Mouse (Mus musculus) hindbrain, postnatal 0 days (tissue): ENCODE measurements around the gene Rpl21. TPM values are rescaled to one million over a fixed set of nuclear protein-coding genes. Genes with fewer than 3 reads are reported as not detected.

ENCODE experiments used
- ATAC-seq: fragments of 200-750 bp; cut with Nextera tagmentation; 2 replicates; pipeline ENCODE4 v1.8.0; 2017; ENCODE audit warnings: mild to moderate bottlenecking, moderate TSS enrichment, moderate library complexity
- DNase-seq: peaks from one replicate; pipeline ENCODE4 v3.0.0-alpha.2; 2015; ENCODE audit warnings: low spot score
- H3K27ac ChIP-seq: fragments of 300-500 bp; sonication (generic); 2 replicates; pipeline ENCODE4 v1.5.1; 2014; ENCODE audit warnings: mild to moderate bottlenecking
- H3K27me3 ChIP-seq: fragments of 300-500 bp; sonication (generic); 2 replicates; pipeline ENCODE4 v1.6.1; 2014; ENCODE audit warnings: low read length, mixed read lengths; ENCODE audit not compliant: insufficient read depth
- H3K36me3 ChIP-seq: fragments of 300-500 bp; sonication (generic); 2 replicates; pipeline ENCODE4 v1.6.1; 2014; ENCODE audit warnings: low read length, mixed read lengths; ENCODE audit not compliant: insufficient read depth
- H3K4me1 ChIP-seq: fragments of 300-500 bp; sonication (generic); 2 replicates; pipeline ENCODE4 v1.6.1; 2014; ENCODE audit warnings: antibody characterized with exemption, low read length, mixed read lengths; ENCODE audit not compliant: insufficient read depth
- H3K4me2 ChIP-seq: fragments of 300-500 bp; sonication (generic); 2 replicates; pipeline ENCODE4 v1.6.1; 2014; ENCODE audit warnings: low read depth, mild to moderate bottlenecking, low read length, moderate library complexity, mixed read lengths
- H3K4me3 ChIP-seq: fragments of 300-500 bp; sonication (generic); 2 replicates; pipeline ENCODE4 v1.5.1; 2014; ENCODE audit warnings: low read length
- H3K9ac ChIP-seq: fragments of 300-500 bp; sonication (generic); replicated peaks from 2 replicates; pipeline ENCODE4 v1.6.1; 2014; ENCODE audit warnings: mild to moderate bottlenecking, low read length, moderate library complexity, mixed read lengths
- H3K9me3 ChIP-seq: fragments of 300-500 bp; sonication (generic); 2 replicates; pipeline ENCODE4 v1.6.1; 2016; ENCODE audit warnings: low read length, mixed read lengths
- CTCF ChIP-seq: IDR thresholded peaks from 2 replicates; pipeline ENCODE4 v1.5.1; 2016; ENCODE audit warnings: antibody characterized with exemption, control low read depth, low read depth
- WGBS: fragments of 180-500 bp; shearing (Covaris S2); extraction: QIAGEN DNeasy Blood & Tissue Kit; methylation state at CpG from one replicate; pipeline ENCODE4 v1.1.7; 2014; 5-methylcytosine and 5-hydroxymethylcytosine counted together
- polyA plus RNA-seq: library from polyadenylated mRNA; unstranded; fragments of >200 nt; fragmentation: Nextera tagmentation; extraction: Ambion mirVana; gene quantifications from 2 replicates; pipeline ENCODE4 v1.2.1, GENCODE M21; 2015
- total RNA-seq: library from RNA; depleted of rRNA; stranded (reverse); fragments of >200 nt; gene quantifications from 2 replicates; pipeline ENCODE4 v1.2.3, GENCODE M21; 2014; rRNA removed

Rpl21 gene
- total and polyA plus RNA-seq, 2 experiments from 2014 or later, result 148 to 347 TPM

DNA sequence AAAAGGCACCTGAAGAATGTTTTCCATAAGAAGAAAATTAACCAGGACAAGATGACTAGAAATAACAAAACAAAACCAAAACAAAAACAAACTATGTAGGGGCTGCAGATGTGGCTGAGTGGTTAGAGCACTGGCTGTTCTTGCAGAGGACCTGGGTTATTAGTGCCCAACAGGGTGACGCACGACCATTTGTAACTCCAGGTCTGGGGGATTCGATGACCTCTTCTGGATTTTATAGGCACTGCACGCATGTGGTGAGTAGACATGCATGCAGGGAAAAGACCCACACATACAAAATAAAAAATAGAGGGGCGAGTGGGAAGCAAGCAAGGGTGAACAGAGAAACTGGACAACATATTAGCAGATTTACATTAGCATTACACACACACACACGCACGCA, 50.4 kb downstream of the Rpl21 start:
- H3K27me3 ChIP-seq, result no peaks in the 10 kb centered on the region; the same call in 1 of the 2 replicates
- H3K9ac ChIP-seq, result no peak overlapping the region
- H3K36me3 ChIP-seq, result no peaks in the 10 kb centered on the region
- no peak overlapping the region for H3K4me3 ChIP-seq
- DNase-seq (no peak), ATAC-seq (no peak)
- no peaks in the 10 kb centered on the region for H3K9me3 ChIP-seq
- no peaks in the 10 kb centered on the region for H3K4me1 ChIP-seq
- no peak overlapping the region for H3K27ac ChIP-seq
- TF ChIP-seq CTCF, result 0 out of 2 replicates have a peak, but pooled peaks have one; percentile 42
- WGBS, result 73% methylated on average over 7 of the region's 7 CpGs
- no peak overlapping the region for H3K4me2 ChIP-seq

DNA sequence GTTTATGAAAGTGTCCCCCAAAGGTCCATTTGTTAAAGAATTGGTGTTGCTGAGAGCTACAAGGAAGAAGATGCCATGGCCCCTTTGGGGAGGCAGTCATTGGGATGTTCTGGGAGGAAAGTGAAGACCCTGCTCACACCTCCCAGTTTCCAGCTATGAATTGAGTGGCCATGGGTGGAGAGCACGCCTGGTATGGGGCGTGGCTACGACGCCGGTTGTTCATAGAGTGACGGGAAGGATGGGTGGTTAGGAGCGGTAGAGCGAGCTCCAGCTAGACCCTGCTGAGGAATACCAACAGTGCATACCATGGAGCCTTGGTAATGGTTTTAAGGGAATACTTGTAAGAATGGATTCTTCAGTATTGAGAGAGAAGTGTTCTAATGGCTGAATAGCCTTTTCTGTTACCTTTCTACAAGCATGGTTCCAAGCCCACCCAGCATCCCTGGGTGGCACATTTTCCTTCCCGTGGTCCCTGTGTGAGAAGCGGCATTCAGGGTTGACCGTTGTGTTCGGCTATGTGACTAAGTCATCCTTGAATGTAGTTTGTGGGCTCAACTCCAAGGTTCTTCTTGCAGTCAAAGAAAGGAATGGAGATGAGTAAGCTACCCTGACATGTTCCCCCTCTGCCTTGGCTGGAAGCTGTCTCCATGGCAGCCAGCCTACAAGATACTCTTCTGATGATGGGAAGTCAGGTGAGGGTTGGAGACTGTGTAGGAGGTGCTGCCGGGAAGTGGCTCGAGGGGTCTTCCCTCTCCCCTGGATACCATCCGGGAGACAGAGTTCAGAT, 51.0 kb downstream of the Rpl21 start:
- DNase-seq (no peak), ATAC-seq (no peak)
- Histone ChIP-seq H3K4me2 (no peak overlapping the region), H3K4me1 (no peaks in the 10 kb centered on the region), H3K9ac (no peak overlapping the region), H3K27me3 (no peaks in the 10 kb centered on the region; the same call in 1 of the 2 replicates), H3K4me3 (no peak overlapping the region), H3K36me3 (no peaks in the 10 kb centered on the region), H3K9me3 (no peaks in the 10 kb centered on the region), H3K27ac (no peak overlapping the region)
- no peak for TF ChIP-seq CTCF
- WGBS, result 87% methylated on average over 15 of the region's 15 CpGs

Other genes starting within 250 kb of the Rpl21 start
- gene Gpr12, start 247.7 kb upstream of the Rpl21 start, total RNA-seq, result 37.2 and 38.6 TPM in 2 replicates
- 14.6 and 18.9 TPM in 2 replicates for gene Gpr12, start 247.7 kb upstream of the Rpl21 start, polyA plus RNA-seq
- 15.5 and 20.7 TPM in 2 replicates for gene Usp12, start 37.9 kb upstream of the Rpl21 start, total RNA-seq
- 13.2 TPM in 2 replicates for gene Usp12, start 37.9 kb upstream of the Rpl21 start, polyA plus RNA-seq
- 13.3 and 15.4 TPM in 2 replicates for gene Rasl11a, start 12.2 kb downstream of the Rpl21 start, total RNA-seq
- 13.2 and 13.9 TPM in 2 replicates for gene Rasl11a, start 12.2 kb downstream of the Rpl21 start, polyA plus RNA-seq
- gene Gtf3a, start 115.8 kb downstream of the Rpl21 start, total RNA-seq, result 53.3 and 71.5 TPM in 2 replicates
- gene Gtf3a, start 115.8 kb downstream of the Rpl21 start, polyA plus RNA-seq, result 94.0 and 96.6 TPM in 2 replicates
- gene Mtif3, start 130.9 kb downstream of the Rpl21 start, total RNA-seq, result 9.9 and 11.7 TPM in 2 replicates
- 20.3 and 21.1 TPM in 2 replicates for gene Mtif3, start 130.9 kb downstream of the Rpl21 start, polyA plus RNA-seq
- 7.4 and 9.7 TPM in 2 replicates for gene Lnx2, start 243.7 kb downstream of the Rpl21 start, total RNA-seq
- gene Lnx2, start 243.7 kb downstream of the Rpl21 start, polyA plus RNA-seq, result 3.0 and 3.3 TPM in 2 replicates
- gene Polr1d, start 244.2 kb downstream of the Rpl21 start, total RNA-seq, result 53.7 and 55.0 TPM in 2 replicates
- gene Polr1d, start 244.2 kb downstream of the Rpl21 start, polyA plus RNA-seq, result 103 and 106 TPM in 2 replicates